Mouse (Mus musculus) hindbrain, embryonic 14.5 days (tissue): ENCODE results near the gene Pyy. TPM values are rescaled to one million over a fixed set of nuclear protein-coding genes. Genes with fewer than 3 reads are reported as not detected.

Source experiments
- ATAC-seq: fragments of 200-750 bp; cut with Nextera tagmentation; 2 replicates; pipeline ENCODE4 v1.8.0; 2017; ENCODE audit warnings: moderate number of reproducible peaks, mild to moderate bottlenecking, moderate TSS enrichment, moderate library complexity; ENCODE audit not compliant: low FRiP score
- DNase-seq: peaks from one replicate; pipeline ENCODE4 v3.0.0-alpha.2; 2015; ENCODE audit warnings: low spot score
- H3K27ac ChIP-seq: fragments of 300-500 bp; sonication (generic); 2 replicates; pipeline ENCODE4 v1.5.1; 2014; ENCODE audit warnings: mild to moderate bottlenecking, moderate library complexity
- H3K27me3 ChIP-seq: fragments of 300-500 bp; sonication (generic); 2 replicates; pipeline ENCODE4 v1.6.1; 2014; ENCODE audit warnings: mild to moderate bottlenecking, low read length, mixed read lengths; ENCODE audit not compliant: control insufficient read depth, insufficient read depth
- H3K36me3 ChIP-seq: fragments of 300-500 bp; sonication (generic); replicated peaks from 2 replicates; pipeline ENCODE4 v1.6.1; 2014; ENCODE audit not compliant: control insufficient read depth, insufficient read depth
- H3K4me1 ChIP-seq: fragments of 300-500 bp; sonication (generic); replicated peaks from 2 replicates; pipeline ENCODE4 v1.6.1; 2014; ENCODE audit warnings: antibody characterized with exemption, low read length, mixed read lengths; ENCODE audit not compliant: control insufficient read depth, insufficient read depth
- H3K4me2 ChIP-seq: fragments of 300-500 bp; sonication (generic); replicated peaks from 2 replicates; pipeline ENCODE4 v1.6.1; 2014; ENCODE audit warnings: mild to moderate bottlenecking, moderate library complexity
- H3K4me3 ChIP-seq: fragments of 300-500 bp; sonication (generic); replicated peaks from 2 replicates; pipeline ENCODE4 v1.5.1; 2014; ENCODE audit warnings: mild to moderate bottlenecking, low read length
- H3K9ac ChIP-seq: fragments of 300-500 bp; sonication (generic); 2 replicates; pipeline ENCODE4 v1.6.1; 2014
- H3K9me3 ChIP-seq: fragments of 300-500 bp; sonication (generic); 2 replicates; pipeline ENCODE4 v1.6.1; 2016; ENCODE audit warnings: low read length; ENCODE audit not compliant: control insufficient read depth
- WGBS: fragments of 180-500 bp; shearing (Covaris S2); extraction: QIAGEN DNeasy Blood & Tissue Kit; methylation state at CpG from one replicate; pipeline ENCODE4 v1.1.7; 2014; 5-methylcytosine and 5-hydroxymethylcytosine counted together
- polyA plus RNA-seq: library from polyadenylated mRNA; unstranded; fragments of >200 nt; fragmentation: Nextera tagmentation; extraction: Ambion mirVana; gene quantifications from 2 replicates; pipeline ENCODE4 v1.2.1, GENCODE M21; 2014

Gene Pyy
- polyA plus RNA-seq, 1 experiment from 2014 or later: 4.3 TPM

- Histone ChIP-seq H3K27me3 (no peaks in the 10 kb centered on the region), H3K36me3 (peaks cover 11% of the 10 kb centered on the region), H3K9me3 (no peaks in the 10 kb centered on the region), H3K4me1 (peaks cover 33% of the 10 kb centered on the region), H3K27ac (no peak overlapping the region), H3K4me3 (no peak overlapping the region), H3K4me2 (no peak overlapping the region), H3K9ac (no peak overlapping the region)
- WGBS: 42% methylated on average over 7 of the region's 7 CpGs
- ATAC-seq: no peak
- no peak for DNase-seq
Observed at GRCm38 (mm10) chr11:102084159-102084558, 23.5 kb downstream of the Pyy start.

- Histone ChIP-seq H3K27ac (peak overlapping the region; percentile 59), H3K27me3 (no peaks in the 10 kb centered on the region), H3K4me1 (peaks cover 32% of the 10 kb centered on the region), H3K36me3 (peaks cover 19% of the 10 kb centered on the region), H3K4me2 (peak overlapping the region; percentile 83), H3K9me3 (no peaks in the 10 kb centered on the region), H3K9ac (no peak overlapping the region), H3K4me3 (no peak overlapping the region)
- 39% methylated on average over 4 of the region's 4 CpGs for WGBS
- ATAC-seq: no peak
- DNase-seq: no peak
Observed at GRCm38 (mm10) chr11:102083193-102083592, 24.4 kb downstream of the Pyy start.

GRCm38 (mm10) chr11:102082322-102082721, 25.3 kb downstream of the Pyy start:
- peak overlapping the region; percentile 63 for H3K9ac ChIP-seq
- peaks cover 32% of the 10 kb centered on the region for H3K4me1 ChIP-seq
- peak overlapping the region; percentile 83 for H3K4me2 ChIP-seq
- ATAC-seq (peak; percentile 83), DNase-seq (peak; percentile 80)
- H3K4me3 ChIP-seq: peak overlapping the region; percentile 34
- 1% methylated on average over 18 of the region's 18 CpGs for WGBS
- peak overlapping the region; percentile 59; the same call in 1 of the 2 replicates for H3K27ac ChIP-seq
- H3K27me3 ChIP-seq: no peaks in the 10 kb centered on the region
- H3K36me3 ChIP-seq: peaks cover 25% of the 10 kb centered on the region
- no peaks in the 10 kb centered on the region for H3K9me3 ChIP-seq

GRCm38 (mm10) chr11:102073722-102074121, 33.9 kb downstream of the Pyy start:
- Histone ChIP-seq H3K4me1 (peaks cover 9% of the 10 kb centered on the region; the same call in 1 of the 2 replicates), H3K4me2 (no peak overlapping the region), H3K27ac (no peak overlapping the region), H3K9ac (no peak overlapping the region), H3K36me3 (peaks cover 17% of the 10 kb centered on the region), H3K9me3 (no peaks in the 10 kb centered on the region), H3K27me3 (no peaks in the 10 kb centered on the region), H3K4me3 (no peak overlapping the region)
- DNase-seq (no peak), ATAC-seq (no peak)
- WGBS: 61% methylated on average over 14 of the region's 14 CpGs

GRCm38 (mm10) chr11:102072729-102073128, 34.9 kb downstream of the Pyy start:
- Histone ChIP-seq H3K4me3 (no peak overlapping the region), H3K4me2 (no peak overlapping the region), H3K36me3 (peaks cover 7% of the 10 kb centered on the region), H3K27me3 (no peaks in the 10 kb centered on the region), H3K9ac (no peak overlapping the region), H3K27ac (no peak overlapping the region), H3K4me1 (peaks cover 9% of the 10 kb centered on the region; the same call in 1 of the 2 replicates), H3K9me3 (no peaks in the 10 kb centered on the region)
- WGBS: 87% methylated on average over 5 of the region's 5 CpGs
- DNase-seq (no peak), ATAC-seq (no peak)

- ATAC-seq (no peak), DNase-seq (peak; percentile 26)
- Histone ChIP-seq H3K36me3 (peaks cover 5% of the 10 kb centered on the region; the same call in 1 of the 2 replicates), H3K4me2 (peak overlapping the region; percentile 10; the same call in 1 of the 2 replicates), H3K27me3 (no peaks in the 10 kb centered on the region), H3K9me3 (no peaks in the 10 kb centered on the region), H3K4me1 (peaks cover 9% of the 10 kb centered on the region; the same call in 1 of the 2 replicates), H3K4me3 (no peak overlapping the region), H3K27ac (no peak overlapping the region), H3K9ac (no peak overlapping the region)
- 3% methylated on average over 13 of the region's 13 CpGs for WGBS
Observed at GRCm38 (mm10) chr11:102070426-102070825, 37.2 kb downstream of the Pyy start.

- Histone ChIP-seq H3K9ac (no peak overlapping the region), H3K36me3 (no peaks in the 10 kb centered on the region; the same call in 1 of the 2 replicates), H3K27me3 (no peaks in the 10 kb centered on the region), H3K9me3 (no peaks in the 10 kb centered on the region), H3K27ac (no peak overlapping the region), H3K4me3 (no peak overlapping the region), H3K4me2 (no peak overlapping the region), H3K4me1 (peaks cover 9% of the 10 kb centered on the region; the same call in 1 of the 2 replicates)
- 44% methylated on average over 11 of the region's 11 CpGs for WGBS
- DNase-seq: no peak
- no peak for ATAC-seq
Observed at GRCm38 (mm10) chr11:102069633-102070032, 38.0 kb downstream of the Pyy start.

GRCm38 (mm10) chr11:102068969-102069368, 38.7 kb downstream of the Pyy start:
- H3K27me3 ChIP-seq: no peaks in the 10 kb centered on the region
- H3K9ac ChIP-seq: no peak overlapping the region
- no peak overlapping the region for H3K4me3 ChIP-seq
- H3K36me3 ChIP-seq: peaks cover 6% of the 10 kb centered on the region; the same call in 1 of the 2 replicates
- H3K4me2 ChIP-seq: no peak overlapping the region
- ATAC-seq (no peak), DNase-seq (no peak)
- H3K9me3 ChIP-seq: no peaks in the 10 kb centered on the region
- H3K27ac ChIP-seq: no peak overlapping the region
- H3K4me1 ChIP-seq: peaks cover 9% of the 10 kb centered on the region; the same call in 1 of the 2 replicates
- WGBS: 40% methylated on average over 2 of the region's 2 CpGs

- Histone ChIP-seq H3K9me3 (no peaks in the 10 kb centered on the region), H3K9ac (no peak overlapping the region), H3K4me3 (no peak overlapping the region), H3K27ac (no peak overlapping the region), H3K4me2 (no peak overlapping the region), H3K4me1 (no peaks in the 10 kb centered on the region), H3K27me3 (0 out of 2 replicates have a peak, but pooled peaks cover 6% of the 10 kb centered on the region), H3K36me3 (peaks cover 55% of the 10 kb centered on the region)
- no peak for DNase-seq
- WGBS: 83% methylated on average over 13 of the region's 13 CpGs
- no peak for ATAC-seq
Observed at GRCm38 (mm10) chr11:102063076-102063475, 44.6 kb downstream of the Pyy start.
